Mouse (Mus musculus): ENCODE measurements around the gene Fbxo21. TPM values are rescaled to one million over a fixed set of nuclear protein-coding genes. Genes with fewer than 3 reads are reported as not detected.

The Fbxo21 gene
- total and polyA plus RNA-seq, 3 experiments = 10.7 to 19.3 (median 13.7) TPM

GRCm38 (mm10) chr5:117949393-117949792 is 27.1 kb upstream of the Fbxo21 start:
- peak; percentile 90 for DNase-seq (ENCODE audit: extremely low read depth)
- peak overlapping the region; percentile 55 for H3K27ac ChIP-seq (ENCODE audit: insufficient read depth, low read depth)
- H3K4me2 ChIP-seq (ENCODE audit: insufficient read depth, low read depth, poor library complexity, severe bottlenecking) = peak overlapping the region; percentile 53
- dilution Hi-C loops (cut with MboI; ENCODE audit: extremely low pct_ligation_motif_present, extremely low pct_unique_long_range_greater_than_20kb, low sequenced_read_pairs) = no loop called here
- peak overlapping the region; percentile 91 for H3K9ac ChIP-seq (ENCODE audit: insufficient read depth, low read depth)
- H3K36me3 ChIP-seq (replicated peaks in 1 of 2; ENCODE audit: control insufficient read depth in 1 of 2, insufficient read depth in 1 of 2, low read length in 1 of 2) = peaks cover 18 to 25% of the 10 kb centered on the region in 2 experiments
- peak overlapping the region; percentile 71 to 89 (median 79) for H3K4me3 ChIP-seq (replicated peaks in 1 of 3; ENCODE audit: low read depth in 2 of 3, low read length in 2 of 3, poor library complexity in 1 of 3)
- no peaks in the 10 kb centered on the region for H3K79me2 ChIP-seq (replicated peaks; ENCODE audit: control insufficient read depth, extremely low read depth, insufficient read depth, poor library complexity, severe bottlenecking)
- no peaks in the 10 kb centered on the region for H3K27me3 ChIP-seq (replicated peaks)
- no peaks in the 10 kb centered on the region for H3K9me3 ChIP-seq (replicated peaks; ENCODE audit: low read length)
- no peak for TF ChIP-seq UBTF (IDR thresholded peaks at IDR 0.05; ENCODE audit: low read depth, low read length)
- TF ChIP-seq NRF1 (IDR thresholded peaks at IDR 0.05; ENCODE audit: low read depth, low read length) = 0 out of 2 replicates have a peak, but pooled peaks have one; percentile 32
- TF ChIP-seq MAX (IDR thresholded peaks at IDR 0.05; ENCODE audit: low read length) = no peak
- no peak for TF ChIP-seq CHD1 (IDR thresholded peaks at IDR 0.05; ENCODE audit: low read depth, low read length)
- TF ChIP-seq BHLHE40 (IDR thresholded peaks at IDR 0.05; ENCODE audit: low read depth, low read length) = no peak
- TF ChIP-seq USF2 (conservative IDR thresholded peaks at IDR 0.05; ENCODE audit: low read depth, low read length) = no peak
- TF ChIP-seq ZC3H11A (IDR thresholded peaks at IDR 0.05; ENCODE audit: low read depth, low read length) = no peak
- TF ChIP-seq JUND (conservative IDR thresholded peaks at IDR 0.05; ENCODE audit: low read depth, low read length) = no peak
- no peak for TF ChIP-seq CHD2 (IDR thresholded peaks at IDR 0.05; ENCODE audit: low read length)
- TF ChIP-seq ZKSCAN1 (IDR thresholded peaks at IDR 0.05; ENCODE audit: borderline replicate concordance, low read depth, low read length) = no peak
- TF ChIP-seq PAX5 (IDR thresholded peaks at IDR 0.05; ENCODE audit: low read length) = no peak
- TF ChIP-seq ETS1 (conservative IDR thresholded peaks at IDR 0.05; ENCODE audit: low read depth, low read length) = peak; percentile 13; the same call in 1 of the 2 replicates
- peak; percentile 82 for TF ChIP-seq TCF12 (IDR thresholded peaks at IDR 0.05; ENCODE audit: low read depth, low read length)
- TF ChIP-seq MYC (IDR thresholded peaks at IDR 0.05; ENCODE audit: low read depth, low read length) = no peak
- peak; percentile 95 for TF ChIP-seq ELF1 (IDR thresholded peaks at IDR 0.05; ENCODE audit: low read depth, low read length)
- no peak for TF ChIP-seq SMC3 (IDR thresholded peaks at IDR 0.05; ENCODE audit: low read depth, low read length)
- TF ChIP-seq RAD21 (IDR thresholded peaks at IDR 0.05; ENCODE audit: low read depth, low read length) = no peak
- TF ChIP-seq SIN3A (IDR thresholded peaks at IDR 0.05; ENCODE audit: low read length) = peak; percentile 80
- TF ChIP-seq E2F4 (IDR thresholded peaks at IDR 0.05; ENCODE audit: insufficient replicate concordance, low read depth, low read length) = peak; percentile 42; the same call in 1 of the 2 replicates
- TF ChIP-seq JUN (IDR thresholded peaks at IDR 0.05; ENCODE audit: insufficient read depth, low read depth, low read length) = no peak
- peak; percentile 91 for TF ChIP-seq ZMIZ1 (IDR thresholded peaks at IDR 0.05; ENCODE audit: low read depth, low read length)
- TF ChIP-seq MEF2A (IDR thresholded peaks at IDR 0.05; ENCODE audit: borderline replicate concordance, low read depth, low read length) = no peak
- peak; percentile 94 for TF ChIP-seq POLR2A (IDR thresholded peaks at IDR 0.05; ENCODE audit: low read depth, low read length)
- TF ChIP-seq IRF4 (IDR thresholded peaks at IDR 0.05; ENCODE audit: low read depth, low read length) = 0 out of 2 replicates have a peak, but pooled peaks have one; percentile 7
- TF ChIP-seq HCFC1 (IDR thresholded peaks at IDR 0.05; ENCODE audit: low read depth, low read length) = peak; percentile 77
- TF ChIP-seq TBP (conservative IDR thresholded peaks at IDR 0.05; ENCODE audit: low read depth, low read length) = peak; percentile 81
- TF ChIP-seq GABPA (IDR thresholded peaks at IDR 0.05; ENCODE audit: insufficient replicate concordance, low read depth, low read length) = no peak
- no peak for TF ChIP-seq EP300 (IDR thresholded peaks at IDR 0.05; ENCODE audit: low read length)
- TF ChIP-seq RCOR1 (conservative IDR thresholded peaks at IDR 0.05; ENCODE audit: low read depth, low read length) = 0 out of 2 replicates have a peak, but pooled peaks have one; percentile 37
- 0 out of 2 replicates have a peak, but pooled peaks have one; percentile 62 for TF ChIP-seq KAT2A (IDR thresholded peaks at IDR 0.05; ENCODE audit: insufficient replicate concordance, low read length)
- no peak for TF ChIP-seq MAFK (IDR thresholded peaks at IDR 0.05; ENCODE audit: insufficient replicate concordance, low read length)
- TF ChIP-seq USF1 (IDR thresholded peaks at IDR 0.05; ENCODE audit: low read depth, low read length) = no peak
- TF ChIP-seq POLR2AphosphoS2 (IDR thresholded peaks at IDR 0.05; ENCODE audit: low read depth, low read length) = peak; percentile 70; the same call in 1 of the 2 replicates
- peak; percentile 88 for TF ChIP-seq NELFE (IDR thresholded peaks at IDR 0.05; ENCODE audit: low read depth, low read length)
- TF ChIP-seq CTCF (conservative IDR thresholded peaks at IDR 0.05 in 1 of 2, IDR thresholded peaks at IDR 0.05 in 1 of 2; ENCODE audit: low read depth in 2 of 2, low read length in 2 of 2) = no peak
- peak; percentile 68; the same call in 1 of the 2 replicates for TF ChIP-seq MAZ (IDR thresholded peaks at IDR 0.05; ENCODE audit: low read depth, low read length)
- no peak for TF ChIP-seq ZNF384 (IDR thresholded peaks at IDR 0.05; ENCODE audit: low read depth, low read length)
- no peak for TF ChIP-seq MXI1 (IDR thresholded peaks at IDR 0.05; ENCODE audit: low read depth, low read length)
- H3K4me1 ChIP-seq (ENCODE audit: control insufficient read depth in 1 of 2, insufficient read depth in 2 of 2) = peaks cover 5 to 25% of the 10 kb centered on the region in 2 experiments; a peak in 3 of 4 replicates
- in situ Hi-C loops (cut with MboI; ENCODE audit: low pct_ligation_motif_present, low pct_unique_long_range_greater_than_20kb, low sequenced_read_pairs) = no loop called here

Measured in CH12.LX (cell line).